Mouse (Mus musculus): ENCODE measurements around the gene Lrrc55.

GRCm38 (mm10) chr2:85136831-85137520, 60.0 kb downstream of the Lrrc55 start:
- TF ChIP-seq CTCF (IDR thresholded peaks at IDR 0.05; ENCODE audit: control insufficient read depth, insufficient read depth, low read length) (no peak), POLR2A (IDR thresholded peaks at IDR 0.05; ENCODE audit: borderline replicate concordance, control insufficient read depth, low read depth, low read length) (0 out of 2 replicates have a peak, but pooled peaks have one; percentile 22)

Measured in bone marrow, adult 2 months (tissue).